Mouse (Mus musculus): ENCODE measurements around the gene Flnb.

Gene Flnb

GRCm38 (mm10) chr14:7889834-7890233 lies 72.1 kb downstream of the Flnb start:
- no peak for DNase-seq (ENCODE audit: inconsistent age in 2 of 2, low spot score in 1 of 2)

DNA sequence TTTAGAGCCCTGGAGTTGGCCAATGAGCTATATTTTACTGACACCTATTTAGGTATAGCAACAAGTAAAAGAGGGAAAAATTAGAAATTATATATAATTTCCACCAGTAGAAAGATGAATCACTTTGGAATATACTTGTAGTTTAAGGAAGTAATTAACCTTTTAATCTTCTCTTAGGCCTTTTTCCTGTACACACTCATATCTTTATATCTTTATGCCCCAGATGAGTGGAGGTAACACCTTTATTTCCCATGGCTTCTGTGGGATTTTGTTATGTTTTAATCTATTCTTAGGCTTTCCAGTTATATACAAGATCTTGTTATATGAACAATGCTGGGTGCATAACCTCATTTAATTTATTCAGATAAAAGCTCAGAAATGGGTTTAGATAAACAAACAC lies 73.6 kb downstream of the Flnb start:
- DNase-seq (ENCODE audit: inconsistent age in 2 of 2, low spot score in 1 of 2) = no peak

DNA sequence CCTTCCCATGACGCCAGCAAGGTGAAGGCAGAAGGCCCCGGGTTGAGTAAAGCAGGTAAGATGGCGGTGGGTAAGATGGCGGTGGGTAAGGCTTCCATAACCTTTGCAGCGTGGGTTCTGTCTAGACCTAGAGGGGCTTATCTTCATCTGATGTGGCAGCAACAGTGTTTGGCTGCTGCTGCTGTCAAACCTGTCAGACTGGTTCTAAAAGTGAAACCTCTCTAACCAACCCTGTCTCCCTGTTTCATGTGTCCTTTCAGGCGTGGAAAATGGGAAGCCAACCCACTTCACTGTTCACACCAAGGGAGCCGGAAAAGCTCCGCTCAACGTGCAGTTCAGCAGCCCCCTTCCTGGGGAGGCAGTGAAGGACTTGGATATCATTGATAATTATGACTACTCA lies 78.4 kb downstream of the Flnb start:
- DNase-seq (ENCODE audit: inconsistent age in 2 of 2, low spot score in 1 of 2) = no peak

GRCm38 (mm10) chr14:7896699-7897098 lies 78.9 kb downstream of the Flnb start:
- DNase-seq (ENCODE audit: inconsistent age in 2 of 2, low spot score in 1 of 2) = no peak

DNA sequence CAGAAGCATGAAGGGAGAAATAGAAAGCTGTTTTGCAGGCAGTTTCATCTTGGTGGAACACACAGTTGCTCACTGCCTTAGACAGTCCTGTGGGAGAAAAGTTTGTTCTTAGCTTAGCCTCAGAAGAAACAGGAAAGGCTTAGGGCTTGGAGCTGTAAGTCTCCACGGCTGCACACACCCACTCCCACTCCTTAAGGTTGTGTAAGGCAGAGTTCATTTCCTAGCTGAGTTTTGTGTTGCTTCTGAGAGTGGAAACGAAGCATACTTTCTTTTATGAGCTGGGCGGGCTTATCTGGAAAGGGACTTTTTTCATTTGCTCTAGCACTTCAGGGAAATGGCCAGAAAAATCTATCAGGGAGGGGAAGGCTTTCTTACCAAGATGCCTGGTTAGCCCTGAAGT lies 82.2 kb downstream of the Flnb start:
- no peak for DNase-seq (ENCODE audit: inconsistent age in 2 of 2, low spot score in 1 of 2)

GRCm38 (mm10) chr14:7900481-7901049 lies 82.8 kb downstream of the Flnb start:
- no peak for DNase-seq (ENCODE audit: inconsistent age in 2 of 2, low spot score in 1 of 2)

DNA sequence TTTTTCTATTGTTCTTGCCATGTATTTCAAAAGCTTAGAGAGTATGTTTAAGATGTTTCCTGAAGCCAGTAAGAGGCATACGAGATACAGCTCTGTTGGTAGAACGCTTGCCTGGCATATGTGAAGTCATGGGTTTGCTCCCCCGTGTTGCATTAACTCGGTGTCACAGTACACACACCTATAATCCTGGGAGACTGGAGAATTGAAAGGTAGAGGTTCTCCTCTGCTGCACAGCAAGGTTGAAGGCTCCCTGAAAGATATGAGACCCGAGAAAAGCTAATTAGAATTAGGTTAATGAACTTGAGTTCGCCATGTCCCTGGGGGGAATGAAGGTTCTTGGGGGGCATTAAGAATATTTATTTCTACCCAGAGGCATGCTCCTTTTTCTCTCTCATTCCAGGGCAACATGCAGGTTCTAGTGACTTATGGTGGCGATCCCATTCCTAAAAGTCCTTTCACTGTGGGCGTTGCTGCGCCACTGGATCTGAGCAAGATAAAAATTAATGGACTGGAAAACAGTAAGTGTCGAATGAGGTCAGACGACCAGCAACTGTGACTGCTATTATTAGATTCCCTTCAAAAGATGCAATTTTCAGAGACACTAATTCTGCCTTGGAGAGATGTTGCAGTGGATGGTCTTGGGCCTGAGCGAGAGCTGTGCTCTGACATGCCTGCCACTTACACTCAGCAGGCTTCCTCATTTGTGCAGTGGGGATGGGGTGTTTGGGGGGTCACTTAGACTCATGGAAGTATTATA lies 83.9 kb downstream of the Flnb start:
- no peak for DNase-seq (ENCODE audit: inconsistent age in 2 of 2, low spot score in 1 of 2)

DNA sequence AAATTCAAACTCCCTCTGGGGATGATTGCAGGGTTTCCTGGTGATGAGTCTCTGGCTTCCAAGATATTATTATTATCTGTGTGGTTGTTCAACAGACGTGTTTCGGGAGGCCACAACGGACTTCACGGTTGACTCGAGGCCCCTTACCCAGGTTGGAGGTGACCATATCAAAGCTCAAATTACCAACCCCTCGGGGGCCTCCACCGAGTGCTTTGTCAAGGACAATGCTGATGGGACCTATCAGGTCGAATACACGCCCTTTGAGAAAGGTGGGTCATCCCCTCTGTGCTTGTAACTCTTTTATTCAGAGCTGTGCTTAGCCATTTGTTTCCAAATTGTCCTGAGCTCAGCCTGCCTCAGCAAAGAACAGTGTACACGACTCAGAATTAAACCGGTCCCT lies 89.3 kb downstream of the Flnb start:
- DNase-seq (ENCODE audit: inconsistent age in 2 of 2, low spot score in 1 of 2) = no peak

- DNase-seq (ENCODE audit: inconsistent age in 2 of 2, low spot score in 1 of 2) = no peak
These were observed 91.7 kb downstream of the Flnb start for GRCm38 (mm10) chr14:7909472-7909871.

GRCm38 (mm10) chr14:7913842-7914241 lies 96.1 kb downstream of the Flnb start:
- no peak for DNase-seq (ENCODE audit: inconsistent age in 2 of 2, low spot score in 1 of 2)

DNA sequence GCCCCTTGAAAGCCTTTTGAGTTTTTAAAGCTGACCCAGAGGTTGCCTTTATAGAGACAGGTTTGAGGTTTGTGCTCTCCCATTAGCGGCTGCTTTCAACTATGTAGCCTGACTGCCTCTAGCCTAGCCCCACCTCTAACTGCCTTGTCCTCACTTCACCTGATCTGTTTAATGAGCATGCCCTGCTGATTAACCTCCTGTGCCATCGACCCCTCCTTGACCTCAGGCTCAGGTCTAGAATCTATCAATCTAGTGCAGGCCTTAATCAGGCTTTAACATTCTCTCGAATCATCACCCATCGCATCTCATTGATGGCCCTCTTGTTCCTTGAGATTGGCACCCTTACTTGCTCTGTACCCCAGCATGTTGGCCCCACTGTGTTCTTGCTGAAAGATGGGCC lies 96.7 kb downstream of the Flnb start:
- no peak for DNase-seq (ENCODE audit: inconsistent age in 2 of 2, low spot score in 1 of 2)

DNA sequence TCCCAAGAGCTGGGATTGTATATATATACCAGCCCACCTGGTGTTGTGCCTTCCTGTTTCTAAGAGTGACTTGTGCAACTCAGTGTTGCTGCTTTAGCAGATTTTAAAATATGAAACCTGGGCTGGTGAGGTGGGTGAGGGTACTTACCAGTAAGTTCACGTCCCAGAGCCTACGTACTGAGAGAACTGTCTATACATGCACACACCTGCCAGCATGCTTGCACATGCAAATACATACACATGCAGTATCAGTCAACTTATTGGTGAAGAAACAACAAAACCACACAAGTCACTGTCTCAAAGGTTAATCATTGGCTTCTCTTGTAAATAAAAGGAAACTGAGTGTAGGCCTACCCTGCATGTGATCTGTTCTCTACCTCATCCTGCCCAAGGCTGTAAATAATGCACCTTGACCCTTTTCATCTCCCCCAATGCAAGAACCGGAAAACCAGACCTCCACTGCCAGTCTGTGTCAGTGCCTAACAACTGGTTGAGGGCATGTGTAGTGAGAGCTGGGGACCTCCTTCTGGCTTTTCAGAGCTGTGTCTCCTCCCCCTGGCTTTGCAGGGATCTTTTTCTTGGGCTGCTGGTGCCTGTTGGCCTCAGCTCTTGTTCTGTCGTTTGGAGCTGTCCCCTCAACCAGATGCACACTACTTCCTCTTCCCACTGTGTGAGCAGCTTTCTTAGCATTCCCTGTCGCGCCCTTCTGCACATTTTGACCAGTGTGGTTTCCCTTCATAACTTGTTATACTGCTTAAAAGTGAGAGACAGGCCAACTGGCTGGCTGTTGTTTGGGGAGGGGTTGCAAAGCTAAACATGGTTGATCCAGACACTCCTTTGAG lies 100.6 kb downstream of the Flnb start:
- no peak for DNase-seq (ENCODE audit: inconsistent age in 2 of 2, low spot score in 1 of 2)

- no peak for DNase-seq (ENCODE audit: inconsistent age in 2 of 2, low spot score in 1 of 2)
These were observed 101.6 kb downstream of the Flnb start for GRCm38 (mm10) chr14:7919309-7919708.

- no peak for DNase-seq (ENCODE audit: inconsistent age in 2 of 2, low spot score in 1 of 2)
These were observed 102.2 kb downstream of the Flnb start for GRCm38 (mm10) chr14:7919921-7920320.

GRCm38 (mm10) chr14:7921459-7921858 lies 103.7 kb downstream of the Flnb start:
- no peak for DNase-seq (ENCODE audit: inconsistent age in 2 of 2, low spot score in 1 of 2)

DNA sequence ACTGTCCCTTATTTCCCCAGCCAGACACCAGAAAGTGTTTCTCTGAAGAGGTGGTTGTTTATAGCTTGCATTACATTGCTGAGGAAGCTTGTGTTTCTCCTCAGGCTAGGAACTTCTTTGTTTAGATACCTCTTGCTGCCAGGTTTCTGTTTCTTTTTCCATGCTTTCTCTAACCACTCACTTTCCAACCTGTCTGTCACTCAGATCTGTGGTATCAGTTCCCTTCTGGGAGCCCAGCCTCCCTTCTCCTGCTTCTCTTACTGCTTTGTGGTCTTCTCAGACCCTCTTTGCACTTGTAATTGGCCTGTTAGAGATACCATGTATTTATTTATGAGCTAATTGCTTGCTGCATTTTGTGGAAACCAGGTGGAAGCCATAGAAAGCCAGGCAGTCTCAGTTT lies 105.9 kb downstream of the Flnb start:
- DNase-seq (ENCODE audit: inconsistent age in 2 of 2, low spot score in 1 of 2) = no peak

GRCm38 (mm10) chr14:7928362-7928761 lies 110.6 kb downstream of the Flnb start:
- DNase-seq (ENCODE audit: inconsistent age in 2 of 2, low spot score in 1 of 2) = no peak

DNA sequence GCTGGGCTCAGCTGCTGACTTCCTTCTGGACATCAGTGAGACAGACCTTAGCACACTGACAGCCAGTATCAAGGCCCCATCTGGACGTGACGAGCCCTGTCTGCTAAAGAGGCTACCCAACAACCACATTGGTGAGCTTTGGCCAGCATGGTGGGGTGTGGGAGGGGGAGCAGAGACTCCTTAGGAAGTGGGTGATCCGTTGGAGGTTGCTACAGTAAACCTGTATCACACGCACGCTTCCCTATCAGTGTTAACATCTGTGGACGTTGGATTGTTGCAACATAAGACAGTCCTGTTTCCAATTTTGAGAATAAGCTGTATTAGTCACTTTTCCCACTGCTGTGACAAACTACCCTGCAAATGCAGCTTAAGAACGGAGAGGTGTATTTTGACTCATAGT lies 111.3 kb downstream of the Flnb start:
- DNase-seq (ENCODE audit: inconsistent age in 2 of 2, low spot score in 1 of 2) = peak in 1 of 2 experiments; percentile 39

DNA sequence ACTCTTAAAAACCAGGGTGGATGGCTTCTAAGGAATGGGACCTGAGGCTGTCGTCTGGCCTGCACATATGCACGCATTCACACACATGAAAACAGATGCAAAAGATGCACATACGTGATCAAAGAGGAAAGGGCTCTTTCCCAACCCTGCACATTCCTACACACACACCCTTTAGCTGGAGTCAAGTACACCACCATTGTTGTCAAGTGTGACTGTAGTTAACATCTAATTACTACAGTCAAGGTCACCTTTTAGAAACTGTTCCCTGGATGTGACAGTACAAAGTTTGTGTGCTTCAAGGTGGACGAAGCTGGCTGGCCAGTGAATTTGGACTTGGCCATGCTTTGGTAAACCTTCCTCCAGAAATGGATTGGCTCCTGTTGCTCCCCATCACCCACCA lies 114.4 kb downstream of the Flnb start:
- no peak for DNase-seq (ENCODE audit: inconsistent age in 2 of 2, low spot score in 1 of 2)

DNA sequence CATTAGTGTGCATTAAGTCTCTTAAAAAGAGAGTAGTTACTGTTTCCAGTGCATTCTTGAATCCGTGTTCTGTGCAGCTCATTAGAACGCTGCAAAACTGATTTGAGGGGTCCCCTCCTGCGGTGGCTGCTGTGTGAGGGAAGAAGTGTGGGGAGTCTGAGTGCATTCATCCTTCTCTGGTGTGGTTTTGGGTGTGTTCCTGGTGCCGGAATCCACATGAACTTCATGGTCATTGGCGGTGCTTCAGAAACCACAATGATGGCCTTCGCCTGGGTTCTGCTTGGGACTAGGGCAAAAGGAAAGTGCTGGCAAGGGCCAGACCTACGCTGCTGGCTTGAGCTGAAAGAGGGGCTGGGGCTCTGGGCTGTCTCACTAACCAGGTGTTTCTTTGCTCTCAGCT lies 116.4 kb downstream of the Flnb start:
- DNase-seq (ENCODE audit: inconsistent age in 2 of 2, low spot score in 1 of 2) = peak; percentile 47 to 64

DNA sequence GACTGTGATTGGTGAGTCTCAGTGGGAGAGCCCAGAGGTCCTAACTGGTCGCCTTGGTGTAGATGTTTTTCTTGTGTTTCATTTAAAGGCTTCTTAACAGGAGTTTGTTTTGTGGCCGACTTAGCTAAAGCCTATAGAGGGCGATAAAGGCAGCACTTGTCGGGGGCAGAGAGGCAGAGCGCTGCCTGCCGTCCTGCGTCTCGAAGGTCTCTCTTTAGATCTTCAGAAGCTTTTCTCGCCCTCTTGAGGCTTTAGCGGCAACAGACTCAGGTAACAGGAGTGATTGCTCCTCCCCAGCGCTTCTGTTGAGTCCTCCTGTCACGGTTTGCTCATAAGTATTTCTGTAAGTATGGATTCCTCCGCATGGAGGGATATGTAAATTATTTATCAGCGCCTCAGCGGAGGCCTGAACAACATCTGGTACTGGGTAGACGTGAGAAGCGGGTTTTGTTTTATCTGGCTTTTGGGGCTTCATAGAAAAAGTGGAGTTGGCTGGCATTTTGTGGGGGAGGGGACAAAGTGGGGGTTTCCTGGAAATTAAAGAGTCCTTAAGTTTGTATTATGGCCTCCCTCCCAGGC lies 119.4 kb downstream of the Flnb start:
- DNase-seq (ENCODE audit: inconsistent age in 2 of 2, low spot score in 1 of 2) = no peak

Data from adrenal gland, adult (tissue).